Mouse (Mus musculus): ENCODE data around the gene Tacr2.

The Tacr2 gene

GRCm38 (mm10) chr10:62300006-62300827 is 48.0 kb downstream of the Tacr2 start:
- no peak for DNase-seq (ENCODE audit: low read depth, low spot score)

- no peak for DNase-seq (ENCODE audit: low read depth, low spot score)
Measured at GRCm38 (mm10) chr10:62305090-62305489, 52.9 kb downstream of the Tacr2 start.

GRCm38 (mm10) chr10:62306483-62306882 is 54.2 kb downstream of the Tacr2 start:
- DNase-seq (ENCODE audit: low read depth, low spot score), result no peak

GRCm38 (mm10) chr10:62308896-62309491 is 56.8 kb downstream of the Tacr2 start:
- no peak for DNase-seq (ENCODE audit: low read depth, low spot score)

- DNase-seq (ENCODE audit: low read depth, low spot score), result no peak
Measured at GRCm38 (mm10) chr10:62309593-62309992, 57.4 kb downstream of the Tacr2 start.

- peak; percentile 38 for DNase-seq (ENCODE audit: low read depth, low spot score)
Measured at GRCm38 (mm10) chr10:62310259-62311039, 58.2 kb downstream of the Tacr2 start.

- DNase-seq (ENCODE audit: low read depth, low spot score), result no peak
Measured at GRCm38 (mm10) chr10:62311464-62311863, 59.2 kb downstream of the Tacr2 start.

GRCm38 (mm10) chr10:62313140-62313539 is 60.9 kb downstream of the Tacr2 start:
- DNase-seq (ENCODE audit: low read depth, low spot score), result no peak

- peak; percentile 91 for DNase-seq (ENCODE audit: low read depth, low spot score)
Measured at GRCm38 (mm10) chr10:62313885-62314424, 61.7 kb downstream of the Tacr2 start.

All from ES-CJ7 (cell line).